Mouse (Mus musculus) 416B (cell line): ENCODE measurements at regions not wholly inside any gene's neighbourhood (a gene's known extent, or its start where the extent isn't known, plus 50 kb on each side); places are given as distances from the start of the nearest gene placed in this dataset.
A peak's percentile ranks its signal among the peaks of the same experiment; 100 is the strongest.

ENCODE experiments used
- DNase-seq: peaks from one replicate; pipeline ENCODE4 v3.0.0; 2011; ENCODE audit warnings: low read depth

DNA sequence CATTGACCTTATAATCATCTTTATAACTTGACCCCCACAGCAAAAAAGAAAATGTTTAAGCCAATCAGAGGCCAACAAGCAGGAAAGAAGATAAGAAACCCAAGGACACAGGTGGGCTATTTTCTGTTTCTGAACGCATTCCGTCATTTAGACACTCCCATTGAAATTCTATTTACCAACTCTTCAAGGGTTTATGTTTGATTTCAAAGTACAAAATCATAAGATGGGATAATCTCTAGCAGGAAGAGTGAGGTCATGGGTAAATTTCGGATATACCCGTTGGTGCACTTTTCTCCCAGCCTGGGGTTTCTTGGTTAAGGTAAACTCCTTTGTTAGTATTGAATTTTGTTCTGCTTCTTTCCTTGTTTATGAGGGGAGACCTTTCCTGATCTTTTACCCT is 230.9 kb upstream of the Dcn start:
- no peak for DNase-seq

DNA sequence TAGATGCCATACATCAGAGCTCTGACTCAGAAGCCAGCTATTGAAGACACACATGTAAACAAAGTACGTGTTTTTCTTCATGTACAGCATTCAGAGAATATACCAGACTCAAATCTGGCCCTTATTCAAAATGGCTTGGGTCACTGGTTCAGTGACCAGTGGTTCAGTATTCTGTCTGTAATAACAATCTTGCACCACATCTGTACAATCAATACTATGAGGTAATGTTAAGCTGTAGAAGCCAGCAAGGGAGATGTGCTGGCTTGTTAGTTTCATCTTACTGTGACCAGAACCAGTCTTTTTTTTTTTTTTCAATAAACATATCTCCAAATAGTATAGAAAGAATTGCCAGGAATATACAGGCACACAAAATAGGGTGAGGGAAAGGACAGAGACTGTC is 229.6 kb upstream of the Dcn start:
- no peak for DNase-seq

DNA sequence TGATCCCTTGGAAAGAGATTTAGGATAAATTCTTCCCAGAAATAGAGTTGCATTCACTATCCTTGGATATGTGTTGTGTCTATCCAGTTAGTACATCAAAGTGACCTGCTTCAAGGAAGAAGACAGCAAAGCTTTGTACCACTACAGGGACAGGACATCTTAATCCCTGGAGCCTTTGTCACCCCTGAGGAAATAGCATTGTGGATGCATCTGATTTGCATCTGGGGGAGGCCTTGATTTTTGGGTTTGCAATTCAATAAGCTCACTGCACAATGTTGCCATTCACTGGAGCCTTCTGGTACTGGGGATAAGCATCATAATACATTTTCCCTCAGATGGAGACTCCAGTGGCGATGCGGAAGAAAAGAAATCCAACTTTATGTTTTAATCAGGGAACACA is 229.2 kb upstream of the Dcn start:
- DNase-seq, result no peak

DNA sequence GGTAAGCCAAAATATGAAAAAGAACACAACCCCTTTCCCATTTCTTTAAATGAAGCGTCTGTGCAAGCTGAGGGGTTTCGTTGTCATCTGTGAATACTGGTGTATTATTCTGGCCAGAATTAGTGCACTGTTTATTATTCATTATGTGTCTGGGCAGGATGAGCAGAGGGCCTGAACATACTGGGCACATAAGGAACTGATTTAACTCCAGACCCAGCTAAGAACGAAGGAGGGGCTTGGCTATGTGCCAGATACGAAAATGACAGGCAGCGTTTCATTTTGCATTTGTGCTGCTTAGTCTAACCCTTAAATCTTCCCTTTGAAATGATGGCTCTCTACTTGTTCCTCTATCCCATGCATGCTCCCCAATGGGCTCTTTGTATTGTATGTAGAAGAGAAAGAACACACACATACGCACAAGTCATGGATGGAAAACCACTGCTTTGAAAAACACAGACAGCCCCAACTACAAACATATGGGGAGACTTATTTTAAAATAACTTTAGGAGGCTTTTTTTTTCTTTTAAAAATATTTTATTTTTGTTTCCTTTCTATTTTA is 213.4 kb upstream of the Dcn start:
- no peak for DNase-seq

- no peak for DNase-seq
These were observed 197.0 kb upstream of the Dcn start for GRCm38 (mm10) chr10:97282416-97282815.

DNA sequence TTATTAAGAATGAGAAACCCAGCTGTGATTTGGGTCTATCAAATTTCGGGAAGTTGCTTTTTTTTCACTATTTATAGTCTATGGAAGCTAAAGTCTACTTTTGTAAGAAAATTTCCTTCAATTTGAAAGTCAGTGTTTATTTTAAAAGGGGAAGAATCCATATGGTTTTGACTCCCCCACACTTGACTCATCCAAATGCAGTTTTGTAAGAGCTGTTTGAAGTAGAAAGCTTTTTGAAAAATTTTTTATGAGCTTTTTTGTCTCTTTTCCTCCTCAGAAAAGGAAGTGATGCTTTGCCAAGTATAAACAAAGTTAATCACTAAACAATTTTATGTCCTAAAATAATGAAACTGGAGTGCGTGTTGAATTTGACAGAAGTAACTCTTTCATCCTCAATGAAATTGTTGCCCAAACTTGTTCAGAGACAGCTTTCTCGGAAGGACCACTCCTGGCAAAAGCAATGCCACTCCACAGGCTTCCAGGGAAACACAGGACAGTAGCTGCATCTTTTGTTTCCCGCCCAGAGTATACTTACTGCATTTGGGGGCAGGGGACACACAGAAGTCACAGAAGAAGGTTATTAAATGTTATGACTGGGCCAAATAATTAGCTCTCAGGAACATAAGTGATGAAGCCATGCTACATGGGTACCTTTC is 196.4 kb upstream of the Dcn start:
- no peak for DNase-seq

DNA sequence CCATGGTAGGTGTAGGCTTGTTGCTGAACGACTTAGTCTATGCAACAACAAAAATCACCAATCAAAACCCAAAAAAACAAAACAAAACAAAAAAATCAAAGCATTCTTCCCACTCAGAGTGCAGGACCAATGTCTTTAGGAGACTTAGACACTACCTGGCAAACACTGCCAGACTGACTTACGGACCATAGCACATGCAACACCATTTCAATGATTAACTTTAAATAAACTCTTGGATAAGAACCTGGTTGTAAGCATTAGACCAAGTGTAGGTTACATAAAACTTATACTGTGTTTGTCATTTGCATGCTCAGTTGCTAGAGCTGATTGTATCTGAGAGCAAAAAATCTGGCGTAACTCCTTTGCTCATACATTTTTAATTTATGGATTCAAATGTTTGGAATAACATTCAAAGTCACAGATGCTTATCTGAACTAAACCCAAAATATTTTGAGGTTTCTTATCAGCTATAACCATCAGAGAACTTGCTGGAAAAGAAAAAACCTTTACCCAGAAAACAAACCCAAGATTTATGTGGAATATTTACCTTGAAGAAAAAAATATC is 174.5 kb upstream of the Dcn start:
- no peak for DNase-seq

- DNase-seq, result no peak
These were observed 169.8 kb upstream of the Dcn start for GRCm38 (mm10) chr10:97309580-97309979.

DNA sequence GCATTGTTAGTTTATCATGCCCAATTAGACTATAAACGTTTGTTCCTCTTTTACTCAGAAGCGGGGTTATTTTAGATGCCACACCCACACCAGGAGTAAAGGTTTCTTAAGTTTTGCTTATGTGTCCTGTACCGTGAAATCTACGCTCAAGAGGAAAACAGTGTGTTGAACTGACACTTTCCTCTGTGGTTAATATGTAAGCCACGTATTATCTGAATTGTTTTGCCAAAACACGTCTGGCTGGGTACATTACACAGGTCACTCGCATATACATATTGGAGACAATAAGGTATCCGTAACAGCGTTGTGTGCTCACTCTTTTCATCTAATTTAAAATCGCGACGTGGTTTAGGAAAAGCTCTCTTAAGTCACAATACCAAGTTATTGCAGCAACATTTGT is 166.9 kb upstream of the Dcn start:
- peak; percentile 39 for DNase-seq

DNA sequence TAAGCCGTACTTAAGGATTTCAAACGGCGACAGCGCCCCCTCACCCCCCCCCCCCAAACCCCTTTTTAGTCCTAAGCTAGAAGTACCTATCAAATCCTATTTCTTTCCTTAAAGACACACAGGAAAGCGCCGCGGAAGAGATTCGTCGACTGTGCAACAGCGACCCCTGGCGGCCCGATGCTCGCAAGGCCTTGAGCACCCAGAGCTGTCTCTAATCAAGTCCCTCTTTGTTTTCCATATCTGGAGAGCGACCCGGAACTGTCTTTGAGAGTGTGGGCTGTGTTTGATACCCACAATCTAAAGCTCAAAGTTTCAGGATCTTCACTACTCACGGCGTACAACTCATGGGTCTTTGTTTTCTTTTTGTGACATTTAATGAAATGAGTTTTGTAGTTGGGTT is 166.4 kb upstream of the Dcn start:
- peak; percentile 91 for DNase-seq

DNA sequence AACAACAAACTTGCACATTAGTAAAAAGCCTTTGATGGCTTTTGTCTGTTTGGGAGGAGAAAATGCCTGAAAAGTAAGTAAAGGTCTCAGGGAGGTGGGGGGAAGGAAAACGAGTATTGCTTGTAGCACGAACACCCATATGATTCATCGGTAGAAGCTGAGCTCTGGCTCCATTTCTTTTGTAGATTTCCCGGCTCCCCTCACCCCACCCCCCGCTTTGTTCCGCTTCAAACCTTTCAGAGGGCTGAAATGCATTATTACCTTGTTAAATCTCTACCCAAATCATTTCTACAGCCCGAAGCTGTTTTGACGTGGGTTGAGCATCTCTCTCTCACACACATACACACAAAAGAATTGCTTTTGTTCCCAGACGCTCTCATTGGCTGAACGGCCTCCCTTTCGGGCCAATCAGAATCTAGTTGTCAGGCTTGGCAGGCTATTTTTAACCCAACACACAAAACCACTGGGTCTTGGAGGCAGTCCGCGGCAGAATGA is 166.0 kb upstream of the Dcn start:
- DNase-seq, result peak; percentile 90

GRCm38 (mm10) chr10:97332639-97333038 is 146.8 kb upstream of the Dcn start:
- DNase-seq, result no peak

GRCm38 (mm10) chr10:97334044-97334443 is 145.4 kb upstream of the Dcn start:
- DNase-seq, result no peak

DNA sequence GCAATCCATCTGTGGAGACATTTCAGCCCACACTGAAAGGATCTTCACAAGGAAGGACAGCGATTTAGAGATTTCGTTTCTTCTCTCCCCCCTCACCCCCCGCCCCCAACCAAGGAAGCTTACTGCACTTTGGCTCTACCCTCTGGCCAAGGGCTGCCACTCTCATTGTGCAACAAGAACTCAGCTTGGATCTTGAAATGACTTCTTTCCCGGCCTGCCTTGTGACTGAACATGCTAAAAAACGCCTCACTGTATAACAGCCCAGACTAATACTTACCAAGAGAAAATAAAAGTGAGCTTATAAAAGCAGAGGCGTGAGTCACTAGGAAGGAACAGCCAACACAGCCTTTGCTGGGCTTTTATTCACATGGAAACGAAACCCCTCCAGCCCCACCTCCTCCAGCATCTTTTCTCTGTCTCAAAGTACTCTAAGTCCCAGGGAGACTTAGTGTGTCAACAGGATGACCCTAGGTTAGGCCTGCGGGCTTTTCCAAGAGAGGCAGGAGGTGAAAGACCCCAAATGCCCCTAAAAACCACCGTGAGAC is 144.7 kb upstream of the Dcn start:
- DNase-seq, result no peak

GRCm38 (mm10) chr10:97338033-97338692 is 141.2 kb upstream of the Dcn start:
- peak; percentile 5 for DNase-seq

- peak; percentile 50 for DNase-seq
These were observed 139.3 kb upstream of the Dcn start for GRCm38 (mm10) chr10:97339866-97340706.

GRCm38 (mm10) chr10:97345347-97345746 is 134.1 kb upstream of the Dcn start:
- peak; percentile 69 for DNase-seq

DNA sequence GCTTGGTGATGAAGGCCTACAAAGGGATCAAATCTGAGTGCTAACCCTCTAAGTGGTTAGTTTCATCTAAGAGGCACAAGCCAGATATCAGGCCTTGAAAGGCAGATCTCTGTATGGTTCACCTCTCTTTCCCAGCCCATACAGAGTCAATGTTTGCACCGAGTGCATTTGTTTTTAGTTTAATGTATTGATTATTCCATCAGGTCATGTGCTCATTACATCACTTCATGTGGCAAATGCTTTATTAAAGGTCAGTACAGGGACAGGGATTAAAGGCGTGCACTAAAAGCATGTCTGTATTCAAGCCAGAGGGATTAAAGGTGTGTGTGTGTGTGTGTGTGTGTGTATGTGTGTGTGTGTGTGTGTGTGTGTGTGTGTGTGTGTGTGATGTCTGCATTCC is 132.5 kb upstream of the Dcn start:
- DNase-seq, result no peak

DNA sequence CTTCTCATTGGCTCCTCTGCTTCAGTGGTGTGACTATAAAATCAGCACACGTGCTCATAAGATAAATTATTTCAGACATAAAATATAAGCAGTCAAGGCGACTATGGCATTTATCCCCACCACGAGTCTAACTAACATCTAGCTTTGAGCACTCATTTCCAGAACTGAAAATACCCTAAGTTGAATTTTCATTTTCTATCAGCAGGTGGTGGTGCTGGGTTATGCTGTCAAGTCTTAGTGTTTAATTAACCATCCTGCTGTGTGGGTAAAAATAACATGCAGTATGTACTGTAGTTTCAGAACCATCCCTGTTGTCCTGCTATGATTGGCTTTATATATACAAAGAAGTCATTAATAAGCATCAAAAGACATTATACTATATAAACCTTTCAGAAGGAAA is 110.8 kb upstream of the Dcn start:
- no peak for DNase-seq

GRCm38 (mm10) chr10:97375824-97376223 is 103.6 kb upstream of the Dcn start:
- peak; percentile 53 for DNase-seq

DNA sequence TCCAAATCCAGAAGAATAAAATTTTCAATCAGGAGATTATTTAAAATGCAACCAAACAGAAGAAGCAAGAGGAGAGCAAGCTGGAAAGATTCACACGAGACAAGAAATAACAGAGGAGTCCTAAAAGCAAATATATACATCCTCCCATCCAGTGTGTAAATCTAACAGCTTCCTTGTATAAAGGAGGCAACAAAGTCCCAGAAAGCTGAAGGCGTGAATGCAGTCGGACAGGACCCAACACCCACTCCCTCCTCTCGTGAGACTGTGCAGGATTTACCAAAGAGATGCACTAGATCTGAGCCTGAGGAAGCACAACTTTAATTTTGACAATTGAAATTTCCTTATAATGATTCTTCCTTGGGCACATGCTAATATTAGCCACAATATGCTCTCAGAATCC is 103.0 kb upstream of the Dcn start:
- no peak for DNase-seq

- no peak for DNase-seq
These were observed 97.8 kb upstream of the Dcn start for GRCm38 (mm10) chr10:97381586-97381985.
